Mouse (Mus musculus) gastrocnemius, postnatal 4 days (tissue): Measurements from ENCODE around the gene Cers2. TPM values are rescaled to one million over a fixed set of nuclear protein-coding genes. Genes with fewer than 3 reads are reported as not detected.

Experiments used
- DNase-seq, 2 experiments: peaks; one replicate each; pipeline ENCODE4 v3.0.0; 2021 to 2022; ENCODE audit warnings: low spot score in 2 of 2, mixed read lengths in 2 of 2
- total RNA-seq, 2 experiments: library from RNA; stranded (reverse); gene quantifications; 2 replicates each; pipeline ENCODE4 v1.2.3; 2021

The Cers2 gene
- total RNA-seq, 2 experiments from 2014 or later = 56.0 to 61.5 TPM

DNA sequence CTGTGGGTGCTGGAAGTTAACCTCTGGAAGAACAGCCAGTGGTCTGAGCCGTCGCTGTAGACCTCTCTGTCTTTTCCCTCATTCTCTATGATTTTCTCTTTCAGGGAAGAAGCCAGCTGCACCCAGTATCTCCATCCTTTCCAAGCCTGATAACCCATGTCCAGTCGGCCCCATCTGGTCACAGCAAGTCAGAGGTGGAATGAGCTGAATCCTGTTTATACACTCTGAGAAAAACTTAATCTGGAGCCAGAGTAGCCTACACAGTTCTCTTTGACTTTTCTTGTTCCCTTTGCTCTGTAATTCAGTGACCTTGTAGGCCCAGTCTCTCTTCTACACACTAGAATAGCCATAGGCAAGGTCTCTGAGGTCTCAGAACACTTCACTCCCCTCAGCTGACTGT, 27.1 kb upstream of the Cers2 start:
- DNase-seq = no peak

DNA sequence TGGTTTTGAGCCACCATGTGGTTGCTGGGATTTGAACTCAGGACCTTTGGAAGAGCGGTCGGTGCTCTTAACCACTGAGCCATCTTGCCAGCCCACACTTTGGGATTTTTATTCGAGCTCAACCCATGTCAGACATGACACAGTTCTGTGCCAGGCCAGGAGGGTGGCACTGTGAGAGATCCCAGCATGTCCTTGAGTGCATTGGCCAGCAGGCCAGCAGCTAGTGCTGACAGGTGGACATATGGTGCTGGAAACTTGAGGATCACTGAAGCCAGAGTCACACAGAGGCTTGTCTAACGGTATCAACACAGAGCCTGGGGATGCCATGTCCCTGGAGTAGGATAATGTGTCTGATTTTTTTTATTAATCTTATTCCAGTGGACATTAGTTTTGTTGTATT, 25.2 kb upstream of the Cers2 start:
- DNase-seq = no peak

DNA sequence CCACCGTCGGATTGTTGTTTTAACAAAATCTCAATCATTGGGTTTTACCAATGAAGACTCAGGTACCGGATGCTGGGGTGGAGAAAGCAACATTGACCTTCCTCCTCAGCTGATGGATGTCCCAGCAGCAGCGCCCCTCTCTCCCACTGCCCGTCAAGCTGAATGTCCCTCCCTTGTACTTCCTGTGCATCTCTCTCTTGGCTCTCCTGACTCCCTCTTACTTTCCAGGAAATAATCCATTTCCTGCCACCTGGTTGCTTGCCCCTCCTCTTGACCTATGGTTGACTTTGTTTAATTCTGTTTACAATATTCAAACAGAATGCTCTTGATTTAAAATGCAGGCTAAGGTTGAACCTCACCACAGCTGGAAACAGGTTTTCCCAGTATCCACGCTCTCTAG, 24.4 kb upstream of the Cers2 start:
- no peak for DNase-seq

DNA sequence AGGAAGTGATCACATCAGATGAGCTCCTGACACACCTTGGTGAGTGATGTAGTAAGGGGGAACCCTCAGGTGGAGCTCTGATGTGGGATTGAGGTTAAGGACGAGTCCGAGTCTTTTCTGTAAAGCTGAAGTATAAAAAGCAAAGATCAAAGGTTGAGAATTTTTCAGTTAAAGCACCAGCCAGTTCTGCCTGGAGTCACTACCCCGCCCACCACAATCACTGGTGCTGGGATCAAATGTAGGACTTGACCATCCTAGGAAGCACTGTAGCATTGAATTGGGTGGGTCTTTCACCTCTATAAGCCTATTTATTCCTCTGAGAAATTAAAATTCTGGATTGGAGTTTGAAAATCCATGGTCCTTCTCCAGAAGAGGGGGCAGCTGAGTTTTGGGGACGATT, 23.6 kb upstream of the Cers2 start:
- DNase-seq = no peak

DNA sequence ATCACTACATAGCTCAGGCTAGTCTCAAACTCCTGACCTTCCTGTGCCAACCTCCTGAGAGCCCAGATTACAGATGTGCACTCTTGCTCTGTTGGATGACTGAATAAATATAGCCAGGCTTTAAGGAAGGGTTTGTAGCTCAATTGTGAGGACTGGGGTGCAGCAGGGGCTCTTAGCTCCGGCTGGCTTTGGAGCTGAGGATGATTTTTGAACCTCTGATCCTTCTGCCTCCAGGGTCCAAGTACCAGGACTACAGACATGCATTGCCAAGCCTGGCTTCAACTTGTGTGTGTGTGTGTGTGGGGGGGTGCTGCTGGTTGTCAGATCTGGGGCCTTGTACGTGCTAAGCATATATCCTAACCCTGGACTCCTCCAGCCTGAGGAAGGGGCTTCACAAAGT, 21.7 kb upstream of the Cers2 start:
- DNase-seq = no peak

DNA sequence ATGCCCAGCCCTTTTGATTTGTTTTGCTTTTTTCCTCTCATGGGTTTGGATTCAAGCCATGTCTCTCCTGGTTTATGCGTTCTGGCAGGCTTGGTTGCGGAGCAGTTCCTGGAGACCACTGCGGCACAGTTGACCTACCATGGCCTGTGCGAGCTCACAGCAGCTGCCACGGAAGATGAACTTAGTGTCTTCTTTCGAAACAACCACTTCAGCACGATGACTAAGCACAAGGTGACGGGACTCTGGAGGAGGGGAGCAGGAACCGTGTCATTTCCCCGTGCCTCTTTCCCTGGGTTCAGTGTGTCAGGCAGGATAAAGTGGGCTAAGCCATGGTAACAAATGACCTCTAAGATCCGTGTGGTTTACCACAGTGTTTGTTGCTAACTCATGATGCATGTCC, 21.1 kb upstream of the Cers2 start:
- no peak for DNase-seq

DNA sequence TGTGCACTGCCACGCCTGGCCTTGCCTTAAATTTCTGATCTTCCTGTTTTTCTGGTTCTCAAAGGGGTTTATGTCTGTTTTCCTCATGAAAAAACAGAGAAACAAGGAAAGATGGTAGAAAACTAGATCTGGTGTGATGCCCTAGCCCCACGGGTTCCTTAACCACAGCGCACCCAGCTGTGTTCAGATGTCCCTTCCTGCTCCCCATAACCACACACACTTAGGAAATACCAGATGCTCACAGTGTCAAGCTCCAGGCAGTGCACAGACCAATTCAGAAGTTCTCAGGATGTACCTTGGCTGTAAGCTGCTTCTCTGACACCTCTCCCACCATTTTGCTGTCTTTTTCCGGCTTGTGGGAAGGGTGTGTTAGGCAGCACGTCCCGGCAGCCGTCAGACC, 20.3 kb upstream of the Cers2 start:
- no peak for DNase-seq

DNA sequence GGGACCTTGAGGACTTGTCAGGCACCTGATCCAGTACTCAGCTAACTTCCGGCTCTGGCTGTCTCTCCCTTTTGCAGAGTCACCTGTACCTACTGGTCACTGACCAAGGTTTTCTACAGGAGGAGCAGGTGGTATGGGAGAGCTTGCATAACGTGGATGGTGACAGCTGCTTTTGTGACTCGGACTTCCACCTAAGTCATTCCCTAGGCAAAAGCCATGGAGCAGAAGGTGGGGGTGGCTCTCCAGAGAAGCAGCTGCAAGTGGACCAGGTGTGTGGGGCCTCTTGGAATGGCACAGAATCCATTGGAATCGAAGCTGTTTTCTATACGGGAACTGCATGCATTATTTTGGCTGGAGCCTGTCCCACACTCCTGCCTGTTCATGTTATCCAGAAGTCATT, 19.9 kb upstream of the Cers2 start:
- no peak for DNase-seq

DNA sequence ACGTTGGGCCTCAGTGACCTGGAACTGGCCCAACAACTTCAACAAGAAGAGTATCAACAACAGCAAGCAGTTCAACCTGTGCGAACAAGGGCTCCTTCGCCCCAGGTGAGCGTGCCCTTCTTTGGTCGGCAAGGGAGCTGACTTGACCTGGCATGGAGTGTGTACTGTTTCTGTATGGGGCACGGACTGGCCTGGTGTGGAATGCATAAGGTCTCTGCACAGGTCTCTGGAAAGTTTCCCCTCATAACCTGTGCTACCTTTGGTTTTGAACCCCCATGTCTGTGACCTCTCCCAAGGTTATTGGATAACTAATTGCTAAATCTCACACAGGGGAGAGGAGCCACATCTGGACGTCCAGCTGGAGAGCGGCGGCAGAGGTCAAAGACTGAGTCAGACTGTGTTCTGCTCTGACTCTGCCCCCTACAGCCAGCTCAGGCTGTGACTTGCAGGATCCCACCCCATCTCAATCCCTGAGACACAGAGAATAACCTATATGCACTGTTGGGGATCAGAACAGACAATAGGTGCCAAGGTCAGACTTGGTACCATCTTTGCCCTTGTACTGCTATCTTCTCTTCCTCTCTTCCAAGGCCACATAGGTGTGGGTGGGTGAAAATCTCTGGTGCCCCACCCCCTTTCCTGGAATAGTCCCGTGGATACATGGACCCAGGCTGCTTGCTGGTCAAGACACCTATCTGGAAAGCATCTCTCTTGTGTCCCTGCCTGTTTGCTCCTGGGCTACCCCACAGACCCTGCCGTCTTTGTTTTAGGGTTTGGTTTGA, 19.1 kb upstream of the Cers2 start:
- no peak for DNase-seq

DNA sequence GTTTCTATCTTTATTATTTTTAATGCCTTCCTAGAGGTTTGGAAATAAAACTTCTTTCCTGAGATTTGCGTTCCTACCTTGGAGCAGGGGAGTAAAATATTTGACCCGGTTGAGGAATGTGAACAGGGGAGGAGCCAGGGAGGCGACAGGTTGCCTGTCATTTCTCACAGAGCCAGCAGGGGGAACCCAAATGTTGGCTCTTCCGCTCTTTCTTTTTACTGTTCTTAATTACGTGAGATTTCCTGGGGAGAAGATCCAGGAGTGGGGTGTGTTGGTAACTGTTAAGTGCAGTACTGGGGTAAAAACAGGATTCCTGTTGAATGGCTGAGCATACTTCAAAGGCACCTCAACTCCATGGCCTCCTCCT, 18.5 kb upstream of the Cers2 start:
- DNase-seq = no peak

DNA sequence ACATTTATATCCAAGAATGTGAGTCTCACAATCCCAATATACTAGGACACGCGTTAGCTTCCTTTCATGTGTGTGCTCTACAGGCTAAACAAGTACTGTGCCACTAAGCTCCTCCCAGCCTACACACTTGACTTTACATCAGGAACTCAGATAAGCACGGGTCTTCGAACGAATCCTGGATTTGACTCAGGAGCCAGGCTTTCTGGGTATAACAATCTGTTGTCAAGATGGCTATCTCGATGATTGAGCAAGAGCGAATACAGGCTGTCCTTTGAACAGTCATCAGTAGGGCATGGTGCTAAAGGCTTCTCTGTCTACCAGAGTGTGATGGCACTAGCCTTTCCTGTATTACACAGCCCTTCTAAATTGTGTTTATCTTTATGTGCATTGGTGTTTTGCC, 16.6 kb upstream of the Cers2 start:
- DNase-seq = no peak

DNA sequence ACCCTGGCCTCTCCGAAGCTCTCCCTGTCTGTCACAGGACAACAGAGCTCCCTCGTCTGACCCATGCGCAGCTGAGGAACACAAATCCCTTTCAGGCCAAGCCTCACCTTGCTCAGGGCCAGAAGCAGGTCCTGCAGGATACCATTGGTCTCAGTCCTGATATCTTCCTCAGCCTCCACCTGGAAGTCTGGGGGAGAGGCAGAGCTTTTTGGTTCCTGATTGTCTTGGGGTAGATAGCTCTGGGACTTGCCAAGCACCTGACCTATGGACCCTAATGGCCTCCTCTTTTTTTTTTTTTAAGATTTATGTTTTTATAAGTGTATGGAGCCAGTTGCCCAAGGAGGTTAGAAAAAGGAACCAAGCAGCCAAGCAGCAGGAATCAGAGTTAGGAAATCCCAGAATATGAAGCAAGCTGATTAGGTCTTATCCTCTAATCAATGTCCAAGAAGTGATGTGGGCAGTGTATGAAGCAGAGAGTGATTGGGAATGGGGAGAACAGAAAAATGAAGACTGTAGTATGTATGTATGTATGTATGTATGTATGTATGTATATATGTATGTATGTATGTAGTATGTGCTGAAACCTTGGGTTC, 13.3 kb upstream of the Cers2 start:
- DNase-seq = no peak

DNA sequence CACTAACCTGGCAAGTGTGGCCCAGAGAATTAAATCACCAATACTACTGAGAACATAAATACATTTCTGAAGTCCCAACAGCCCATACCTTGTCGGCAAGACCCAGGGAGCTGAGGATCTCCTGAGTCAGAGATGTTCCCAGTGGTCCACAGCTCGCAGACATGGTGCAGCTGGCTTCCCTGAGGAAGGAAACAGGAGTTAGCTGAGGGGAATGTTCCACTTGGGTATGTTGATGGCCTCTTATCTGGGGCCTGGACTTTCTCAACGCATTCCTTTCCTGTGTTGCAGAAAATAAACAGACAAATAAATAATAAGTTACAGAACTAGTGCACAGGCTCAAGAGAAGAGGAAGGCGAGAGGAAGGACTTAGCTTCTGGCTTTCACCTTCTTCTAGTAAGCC, 8.3 kb upstream of the Cers2 start:
- DNase-seq = no peak

DNA sequence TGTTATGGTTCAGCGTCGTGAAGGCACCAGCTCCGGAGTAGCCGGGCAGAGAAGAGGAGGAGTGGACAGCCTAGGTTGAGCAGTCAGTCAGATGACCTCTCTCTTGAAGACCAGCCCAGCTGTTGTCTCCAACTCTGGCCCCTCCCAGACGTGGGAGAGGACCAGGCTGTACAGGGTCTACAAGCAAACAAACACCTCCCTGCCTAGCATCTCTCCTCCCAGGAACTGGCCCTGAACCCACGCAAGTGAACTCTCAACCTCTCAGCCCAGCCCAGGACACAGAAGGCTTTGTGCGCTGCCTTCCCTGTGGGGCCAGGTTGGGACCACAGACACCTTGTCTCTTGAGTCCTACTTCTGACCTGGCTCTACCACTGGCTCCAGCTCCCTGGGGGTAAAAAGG, 7.5 kb upstream of the Cers2 start, which contains the start of gene Anxa9:
Anxa9 (minus strand) TSS at position 77 of the 400 bp plus-strand sequence.
- DNase-seq = no peak

DNA sequence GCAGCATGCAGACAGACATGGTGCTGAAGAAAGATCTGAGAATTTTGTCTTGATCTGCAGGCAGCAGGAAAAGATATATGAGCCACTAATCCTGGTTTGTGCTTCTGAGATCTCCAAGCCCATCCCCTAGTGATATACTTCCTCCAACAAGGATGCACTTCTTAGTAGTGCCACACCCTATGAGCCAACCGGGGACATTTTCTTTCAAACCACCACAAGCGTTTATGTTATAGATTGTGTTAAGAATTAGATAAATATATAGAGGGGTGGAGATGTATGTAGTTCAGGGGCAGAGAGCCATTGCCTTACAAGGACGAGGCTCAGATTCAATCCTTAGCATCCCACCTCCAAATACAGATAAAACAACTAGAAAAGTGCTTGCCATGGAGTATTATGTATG, 4.1 kb upstream of the Cers2 start:
- DNase-seq = no peak

DNA sequence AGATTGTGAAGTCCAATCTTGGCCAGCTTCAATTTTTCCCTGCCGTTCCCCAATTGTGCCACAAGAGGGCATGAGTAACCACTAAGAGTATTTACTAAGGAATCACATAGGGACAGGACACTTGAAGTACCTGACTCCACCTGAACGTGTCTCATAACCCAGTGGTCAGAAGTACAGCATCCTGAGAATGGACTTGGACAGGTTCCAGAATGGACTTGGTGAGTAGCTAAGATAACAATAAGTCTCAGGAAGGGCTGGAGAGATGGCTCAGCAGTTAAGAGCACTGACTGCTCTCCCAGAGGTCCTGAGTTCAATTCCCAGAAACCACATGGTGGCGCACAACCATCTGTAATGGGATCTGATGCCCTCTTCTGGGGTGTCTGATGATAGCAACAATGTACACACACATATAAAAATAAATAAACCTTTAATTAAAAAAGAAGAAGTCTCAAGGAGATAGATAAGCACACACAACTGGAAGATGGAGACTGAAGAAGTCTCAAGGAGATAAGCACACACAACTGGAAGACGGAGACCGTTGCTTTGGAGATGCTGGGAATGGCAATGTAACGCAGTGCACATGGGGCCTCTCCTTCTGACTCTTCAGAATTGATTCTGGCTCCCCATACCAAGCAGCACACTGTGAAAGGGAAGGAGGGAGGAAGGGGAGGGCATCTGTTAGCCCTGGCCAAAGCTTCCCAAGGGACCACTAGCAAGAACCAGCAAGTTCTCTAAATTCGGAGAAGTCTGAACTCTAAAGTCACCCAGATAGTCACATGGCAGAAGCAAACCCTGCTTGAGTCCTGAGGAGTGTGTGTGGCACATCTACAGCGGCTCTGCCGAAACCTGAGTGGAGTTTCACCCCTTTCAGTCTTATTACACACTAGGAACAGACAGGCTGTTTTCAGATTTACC, 3.4 kb upstream of the Cers2 start:
- peak in 1 of 2 experiments; percentile 52 for DNase-seq

DNA sequence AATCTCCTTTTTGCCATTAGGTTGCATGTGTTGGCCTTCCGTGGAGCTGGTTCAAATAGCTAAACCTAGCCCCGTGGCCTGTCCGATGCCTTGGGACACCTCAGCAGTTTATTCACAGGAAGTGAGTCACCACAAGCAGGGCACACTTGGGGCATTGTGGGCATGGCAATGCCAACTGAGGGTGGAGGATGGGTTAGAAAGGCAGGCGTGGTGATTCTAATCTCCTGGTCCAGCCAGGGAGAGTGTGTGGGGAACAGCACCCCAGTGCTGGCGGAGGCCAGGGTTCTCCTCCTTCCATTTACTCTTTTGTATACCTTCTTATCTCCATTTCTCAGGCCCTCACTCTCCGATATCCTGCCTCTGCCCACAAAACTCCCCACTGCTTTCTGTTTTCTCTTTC, 2.0 kb upstream of the Cers2 start:
- DNase-seq = no peak

DNA sequence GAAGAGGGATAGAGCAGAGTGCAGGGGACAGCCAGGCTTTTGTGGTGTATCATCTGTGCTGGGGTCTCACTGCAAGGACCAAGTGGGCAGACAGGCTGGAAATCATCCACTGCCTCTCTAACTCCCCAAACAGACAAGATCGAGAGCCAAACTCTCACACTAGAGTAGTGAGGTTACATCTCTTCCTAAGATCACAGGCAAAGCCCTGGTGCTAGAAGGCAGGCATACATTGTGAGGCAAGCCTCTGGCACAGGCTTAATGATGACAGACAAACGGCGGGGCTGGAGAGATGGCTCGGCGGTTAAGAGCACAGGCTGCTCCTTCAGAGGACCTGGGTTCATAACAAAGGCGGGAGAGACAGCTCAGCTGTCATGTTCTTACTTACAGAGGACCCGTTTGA, 1.1 kb upstream of the Cers2 start:
- no peak for DNase-seq

DNA sequence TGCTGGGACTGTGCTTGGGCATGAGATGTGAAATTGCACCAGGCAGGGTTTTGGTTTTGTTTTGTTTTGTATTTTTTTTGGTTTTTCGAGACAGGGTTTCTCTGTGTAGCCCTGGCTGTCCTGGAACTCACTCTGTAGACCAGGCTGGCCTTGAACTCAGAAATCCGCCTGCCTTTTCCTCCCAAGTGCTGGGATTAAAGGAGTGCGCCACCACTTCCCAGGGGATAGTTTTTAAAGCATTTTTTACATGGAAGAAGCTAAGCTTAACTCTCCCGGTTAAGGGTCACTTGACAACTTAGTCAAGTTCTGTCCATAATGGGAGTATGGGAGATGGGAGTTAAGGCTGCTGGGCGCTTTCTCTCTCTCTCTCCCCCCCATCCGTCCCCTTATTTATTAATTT, 516 bp upstream of the Cers2 start:
- no peak for DNase-seq

DNA sequence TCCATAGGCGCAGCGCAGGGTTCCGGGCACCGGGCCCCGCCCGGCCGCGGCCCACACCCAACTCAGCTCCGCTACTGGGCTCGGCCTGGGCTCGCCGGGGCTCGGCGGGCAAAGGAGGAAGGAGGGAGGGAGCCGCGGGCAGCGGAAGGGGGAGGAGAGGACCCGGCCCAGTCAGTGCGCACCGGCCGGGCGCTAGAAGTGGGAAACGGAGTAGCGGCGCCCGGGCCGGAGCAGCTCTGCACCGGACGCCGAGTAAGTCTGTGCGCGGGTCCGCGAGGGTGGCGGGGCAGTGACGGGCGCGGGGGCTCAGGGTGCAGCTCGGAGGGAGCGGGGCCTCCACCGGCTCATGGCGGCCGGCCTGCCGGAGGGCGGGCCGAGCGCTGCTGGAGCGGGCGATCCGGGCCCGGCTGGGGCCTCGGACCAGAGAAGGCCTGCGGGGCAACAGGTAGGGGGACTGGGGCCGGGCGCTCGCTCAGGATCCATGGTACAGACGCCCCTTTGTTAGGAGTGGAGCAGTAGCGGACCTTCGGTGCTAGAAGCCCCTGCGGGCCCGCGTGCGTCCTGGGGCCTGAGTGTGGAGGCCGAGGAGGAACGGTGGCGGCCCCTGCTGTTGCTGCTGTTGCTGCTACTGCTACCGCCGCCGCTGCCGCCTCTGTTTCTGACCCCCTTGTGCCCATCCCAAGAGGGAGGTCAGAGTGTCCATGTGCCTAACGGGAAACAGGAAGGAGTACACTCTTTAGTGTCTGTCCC, 678 bp downstream of the Cers2 start:
- peak; percentile 90 to 94 for DNase-seq

DNA sequence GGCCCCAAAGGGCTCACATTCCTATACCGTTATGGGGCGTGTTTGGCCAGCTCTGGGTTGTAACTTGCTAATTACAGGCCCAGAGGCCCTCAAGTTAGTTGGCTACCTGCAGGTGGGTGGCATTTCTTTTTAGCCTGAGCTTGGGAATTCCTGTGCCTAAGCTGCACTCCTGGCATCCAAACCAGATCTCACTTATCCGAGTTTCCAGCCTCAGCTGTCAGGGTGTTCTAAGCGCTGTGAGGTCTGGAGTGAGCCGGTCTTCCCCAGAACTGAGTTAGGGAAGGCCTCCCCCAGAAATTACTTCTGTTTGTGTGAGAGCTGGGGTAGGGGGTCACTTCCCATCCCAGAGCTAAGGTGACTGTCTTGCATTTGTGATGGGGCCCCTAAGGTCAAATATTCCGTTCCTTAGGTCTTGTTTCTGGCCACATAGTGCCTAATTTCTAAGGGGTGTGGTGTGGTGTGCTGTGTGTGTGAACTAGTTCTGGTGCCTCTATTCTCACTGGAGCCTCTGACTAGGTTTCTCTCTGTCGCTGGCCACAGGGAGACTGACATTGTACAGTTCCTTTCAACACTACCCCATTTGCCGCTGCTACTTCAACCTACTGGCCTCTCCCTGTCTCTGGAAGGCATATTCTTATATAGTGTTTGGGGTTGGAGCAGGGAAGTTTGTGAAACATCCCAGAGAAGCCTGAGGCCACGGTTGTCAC, 1.4 kb downstream of the Cers2 start:
- no peak for DNase-seq
